In genomic region chr2:156296190-156296589, GRCm38 (mm10) we compare ENCODE assay signal across 24 mouse cellular contexts. TPM values are rescaled to one million over a fixed set of nuclear protein-coding genes. Genes with fewer than 3 reads are reported as not detected.
DNase-seq lines count a peak whose midpoint lies in the region; ATAC-seq and TF ChIP-seq lines count a peak whose summit lies in the region.
"Had no signal": no experiment of that assay in that cellular context is flagged by ENCODE, and none has a peak within 500 bp of the region (broad histone marks: within the 10 kb centered on the region; RNA-seq: fewer than 3 reads in every experiment).

No protein-coding gene starts in this region.

- no peak overlapping the region for H3K9ac ChIP-seq in lung, postnatal 0 days (replicated peaks; ENCODE audit: low read depth)
- H3K9ac ChIP-seq: hindbrain, embryonic 15.5 days; limb, embryonic 15.5 days; liver, embryonic 15.5 days; midbrain, embryonic 12.5 days had no signal

- no peak for TF ChIP-seq POLR2A in kidney, adult 2 months (IDR thresholded peaks at IDR 0.05; ENCODE audit: low read depth, low read length)
- no peak for TF ChIP-seq POLR2A in bone marrow, adult 2 months (IDR thresholded peaks at IDR 0.05; ENCODE audit: borderline replicate concordance, control insufficient read depth, low read depth, low read length)

- H3K36me3 ChIP-seq in kidney, adult 2 months (ENCODE audit: control insufficient read depth, insufficient read depth, low read length) = no peaks in the 10 kb centered on the region; the same call in 1 of the 2 replicates
- peaks cover 16% of the 10 kb centered on the region; the same call in 1 of the 2 replicates for H3K36me3 ChIP-seq in lung, postnatal 0 days (ENCODE audit: insufficient read depth, low read length)
- H3K36me3 ChIP-seq in macrophage (ENCODE audit: inconsistent target) = peaks cover 49% of the 10 kb centered on the region

- H3K79me2 ChIP-seq in macrophage (ENCODE audit: inconsistent target) = no peaks in the 10 kb centered on the region; the same call in 1 of the 2 replicates

- no peaks in the 10 kb centered on the region for H3K27me3 ChIP-seq in kidney, adult 2 months (replicated peaks; ENCODE audit: control insufficient read depth, insufficient read depth, low read length)
- no peaks in the 10 kb centered on the region for H3K27me3 ChIP-seq in lung, postnatal 0 days (replicated peaks; ENCODE audit: insufficient read depth, low read length)
- H3K27me3 ChIP-seq: hindbrain, embryonic 15.5 days; limb, embryonic 15.5 days; liver, embryonic 15.5 days; midbrain, embryonic 12.5 days had no signal

- DNase-seq in kidney, adult 2 months = no peak
- DNase-seq in kidney, adult 8-10 months = no peak
- DNase-seq in lung, postnatal 0 days (ENCODE audit: low spot score) = peak; percentile 66
- no peak for DNase-seq in lung, postnatal 4 days
- no peak for DNase-seq in retina, embryonic 14.5 days (ENCODE audit: low spot score)
- DNase-seq in cerebellum, postnatal 36 days = no peak
- DNase-seq: adrenal gland, adult 8-10 months; cerebellum, adult 2 months; cerebellum, postnatal 25 days; heart, postnatal 4 days; kidney, postnatal 4 days; layer of hippocampus, adult 9-11 months; left cerebral cortex, postnatal 4 days; thymus, adult 2 months; thymus, postnatal 4 days had no signal

- no peak overlapping the region for H3K4me3 ChIP-seq in kidney, adult 2 months (ENCODE audit: insufficient read depth, low read depth, low read length)
- H3K4me3 ChIP-seq in lung, postnatal 0 days (ENCODE audit: low read depth, low read length) = no peak overlapping the region
- no peak overlapping the region for H3K4me3 ChIP-seq in bone marrow, adult 2 months (replicated peaks; ENCODE audit: control insufficient read depth, low read depth, low read length)
- H3K4me3 ChIP-seq in macrophage (ENCODE audit: inconsistent target) = no peak overlapping the region
- H3K4me3 ChIP-seq: heart, embryonic 10.5 days; hindbrain, embryonic 15.5 days; limb, embryonic 15.5 days; liver, embryonic 15.5 days; midbrain, embryonic 12.5 days had no signal

- TF ChIP-seq CTCF in kidney, adult 2 months (conservative IDR thresholded peaks at IDR 0.05; ENCODE audit: insufficient read depth, insufficient read length, low read depth, low read length) = no peak
- TF ChIP-seq CTCF in lung, postnatal 0 days (IDR thresholded peaks at IDR 0.05) = no peak
- no peak for TF ChIP-seq CTCF in bone marrow, adult 2 months (IDR thresholded peaks at IDR 0.05; ENCODE audit: control insufficient read depth, insufficient read depth, low read length)

- H3K4me1 ChIP-seq in kidney, adult 2 months (ENCODE audit: control insufficient read depth, insufficient read depth, low read length) = peaks cover 26% of the 10 kb centered on the region
- no peaks in the 10 kb centered on the region for H3K4me1 ChIP-seq in lung, postnatal 0 days (ENCODE audit: insufficient read depth, low read depth, low read length)
- H3K4me1 ChIP-seq in bone marrow, adult 2 months (ENCODE audit: control insufficient read depth, insufficient read depth, low read length) = no peaks in the 10 kb centered on the region; the same call in none of the 2 replicates
- H3K4me1 ChIP-seq: hindbrain, embryonic 15.5 days; limb, embryonic 15.5 days; midbrain, embryonic 12.5 days had no signal

- H3K27ac ChIP-seq in kidney, adult 2 months (ENCODE audit: insufficient read depth, low read depth, low read length) = peak overlapping the region; percentile 79
- peak overlapping the region; percentile 72 for H3K27ac ChIP-seq in lung, postnatal 0 days (ENCODE audit: low read length)
- peak overlapping the region; percentile 16 for H3K27ac ChIP-seq in bone marrow, adult 2 months (ENCODE audit: control insufficient read depth, insufficient read depth, low read depth, low read length, poor library complexity)
- H3K27ac ChIP-seq in macrophage = peak overlapping the region; percentile 78
- H3K27ac ChIP-seq: heart, embryonic 10.5 days; hindbrain, embryonic 15.5 days; limb, embryonic 15.5 days; liver, embryonic 15.5 days; midbrain, embryonic 12.5 days had no signal

- ATAC-seq in lung, postnatal 0 days = peak; percentile 96
- ATAC-seq: activated CD4-positive, CD25-positive, alpha-beta regulatory T cell, adult 4 months; forebrain, embryonic 14.5 days had no signal

- H3K9me3 ChIP-seq in lung, postnatal 0 days (ENCODE audit: low read length) = no peaks in the 10 kb centered on the region
- H3K9me3 ChIP-seq: heart, embryonic 10.5 days; hindbrain, embryonic 15.5 days; limb, embryonic 15.5 days; liver, embryonic 15.5 days; midbrain, embryonic 12.5 days had no signal

- WGBS in kidney, adult 2 months = 50% methylated on average over 3 of the region's 3 CpGs
- WGBS in lung, postnatal 0 days = 71% methylated on average over 3 of the region's 3 CpGs
- WGBS in bone marrow, adult 2 months = 80% methylated on average over 3 of the region's 3 CpGs
- 78% methylated on average over 3 of the region's 3 CpGs for WGBS in macrophage (ENCODE audit: missing documents)

- TF ChIP-seq EP300 in lung, postnatal 0 days (IDR thresholded peaks at IDR 0.05) = peak; percentile 69

- H3K4me2 ChIP-seq in lung, postnatal 0 days (replicated peaks; ENCODE audit: low read depth, low read length) = no peak overlapping the region
- H3K4me2 ChIP-seq: hindbrain, embryonic 15.5 days; limb, embryonic 15.5 days; liver, embryonic 15.5 days; midbrain, embryonic 12.5 days had no signal

RNA-seq across cellular contexts. Expression of gene Cnbd2, which starts 15.9 kb away (rescaled TPM):
- 2.5 and 2.8 TPM in 2 replicates for polyA plus RNA-seq in kidney, adult 2 months (2012; rRNA removed)
- polyA plus RNA-seq in lung, postnatal 0 days (2015; fragmentation: Nextera tagmentation; extraction: Ambion mirVana) = 6.8 and 7.0 TPM in 2 replicates
- polyA plus RNA-seq in bone marrow, adult 2 months (2011; ENCODE audit: insufficient read depth, insufficient read length, low replicate concordance, missing spikeins) = 2.6 and 5.4 TPM in 2 replicates
- total RNA-seq in macrophage (2018; cell fraction: chromatin; rRNA removed) = 10 to 100 TPM; 11.1 to 60.9 (median 36.5) TPM
- total RNA-seq in macrophage (2018; cell fraction: cytosol; rRNA removed) = 1 to 10 TPM; 1.3 to 7.9 (median 4.4) TPM
- total RNA-seq in macrophage (2018; cell fraction: nucleus; rRNA removed) = 10 to 100 TPM; 12.0 to 43.6 (median 28.5) TPM
- 3.1 to 3.9 TPM (median 3.3 TPM) in 3 replicates for polyA plus RNA-seq in macrophage (2018)

RNA-seq across cellular contexts. Expression of gene Scand1, which starts 16.3 kb away (rescaled TPM):
- 154 and 230 TPM in 2 replicates for polyA plus RNA-seq in kidney, adult 2 months (2012; rRNA removed)
- polyA plus RNA-seq in lung, postnatal 0 days (2015; fragmentation: Nextera tagmentation; extraction: Ambion mirVana) = 119 TPM in 2 replicates
- polyA plus RNA-seq in bone marrow, adult 2 months (2011; ENCODE audit: insufficient read depth, insufficient read length, low replicate concordance, missing spikeins) = 61.6 and 84.9 TPM in 2 replicates
- total RNA-seq in macrophage (2018; cell fraction: chromatin; rRNA removed) = 10 to 100 TPM in 15 of 26 experiments, 1 to 10 TPM in 11; 4.1 to 28.2 (median 12.5) TPM
- total RNA-seq in macrophage (2018; cell fraction: cytosol; rRNA removed) = 100 to 1,000 TPM; 110 to 263 (median 166) TPM
- 100 to 1,000 TPM in 1 of 26 experiments, 10 to 100 TPM in 25; 27.1 to 102 (median 48.1) TPM for total RNA-seq in macrophage (2018; cell fraction: nucleus; rRNA removed)
- 12.2 to 134 TPM (median 90.1 TPM) in 3 replicates for polyA plus RNA-seq in macrophage (2018)

Comparison
In these comparisons a context has a peak if more than half of its experiments do, and no peak if none do; other contexts are left out.
1. H3K27ac ChIP-seq: peak in every context shown above with its lines; median percentile 79 in kidney, adult 2 months; 78 in macrophage; 72 in lung, postnatal 0 days; 16 in bone marrow, adult 2 months.